Mouse (Mus musculus): ENCODE measurements at regions not wholly inside any gene's neighbourhood (a gene's known extent, or its start where the extent isn't known, plus 50 kb on each side); places are given as distances from the start of the nearest gene placed in this dataset.
"Not testable (repeated sequence)": the region's sequence is repeated elsewhere in the genome, so short reads cannot be mapped to it uniquely, and the experiment has no call there.

DNA sequence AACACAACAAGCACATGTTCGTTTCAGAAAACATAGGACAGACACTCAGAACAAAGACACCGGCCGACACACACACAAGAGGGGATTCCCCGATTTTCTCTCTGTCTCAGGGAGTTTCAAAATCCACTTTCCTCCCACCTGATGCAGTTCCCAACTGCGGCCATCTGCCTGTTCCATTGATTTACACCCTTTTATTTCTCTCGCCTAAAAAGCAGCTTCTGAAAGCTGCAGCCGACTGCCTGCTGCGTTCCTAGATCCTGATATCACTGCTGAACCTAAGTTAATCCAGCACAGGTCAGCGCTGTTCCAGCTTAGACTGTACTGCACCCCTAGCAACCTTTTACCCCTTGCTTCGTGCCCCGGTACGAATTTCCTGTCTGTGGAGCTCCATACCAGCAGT lies 237.0 kb downstream of the Impad1 start:
- no peak for DNase-seq (ENCODE audit: low read depth)

DNA sequence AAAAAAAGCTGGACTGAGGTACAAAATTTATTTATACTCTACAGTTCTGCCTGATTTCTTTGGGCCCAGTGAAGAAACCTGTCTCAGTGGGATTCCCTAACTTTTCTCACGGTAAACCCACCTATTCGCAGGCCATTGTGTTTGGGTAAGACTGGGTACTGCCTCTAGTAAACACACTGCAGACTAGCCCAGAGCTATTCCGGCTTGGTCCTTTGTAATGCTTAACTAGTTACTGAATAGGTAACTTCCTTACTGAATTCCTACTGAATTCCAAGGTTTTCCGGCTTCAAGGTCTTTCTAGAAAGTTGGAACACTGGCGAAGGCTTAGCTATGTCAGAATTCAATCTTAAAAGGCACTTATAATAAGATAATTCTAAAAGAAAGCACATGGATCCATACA lies 242.9 kb downstream of the Impad1 start:
- DNase-seq (ENCODE audit: low read depth): no peak

DNA sequence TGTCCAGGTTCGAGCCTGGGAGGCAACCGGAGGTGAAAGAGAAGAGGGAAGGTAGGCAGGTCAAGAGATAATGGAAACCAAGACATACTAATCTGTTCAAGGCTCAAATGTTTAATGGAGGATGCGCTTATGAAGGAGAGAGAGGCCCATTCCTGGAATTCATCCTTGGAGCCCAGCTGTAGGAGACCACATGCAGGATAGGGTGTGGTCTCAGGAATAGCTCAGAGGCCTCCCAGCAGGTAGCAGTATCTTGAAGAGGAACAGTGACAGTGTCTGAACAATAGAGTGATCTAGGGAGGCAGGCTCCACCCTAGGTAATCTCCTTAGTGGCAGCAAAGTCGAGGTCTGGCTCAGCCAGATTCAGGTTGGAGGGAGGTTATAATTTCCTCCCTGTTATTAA lies 243.3 kb downstream of the Impad1 start:
- no peak for DNase-seq (ENCODE audit: low read depth)

GRCm38 (mm10) chr4:4537172-4537753 lies 255.9 kb downstream of the Impad1 start:
- DNase-seq (ENCODE audit: low read depth): no peak

DNA sequence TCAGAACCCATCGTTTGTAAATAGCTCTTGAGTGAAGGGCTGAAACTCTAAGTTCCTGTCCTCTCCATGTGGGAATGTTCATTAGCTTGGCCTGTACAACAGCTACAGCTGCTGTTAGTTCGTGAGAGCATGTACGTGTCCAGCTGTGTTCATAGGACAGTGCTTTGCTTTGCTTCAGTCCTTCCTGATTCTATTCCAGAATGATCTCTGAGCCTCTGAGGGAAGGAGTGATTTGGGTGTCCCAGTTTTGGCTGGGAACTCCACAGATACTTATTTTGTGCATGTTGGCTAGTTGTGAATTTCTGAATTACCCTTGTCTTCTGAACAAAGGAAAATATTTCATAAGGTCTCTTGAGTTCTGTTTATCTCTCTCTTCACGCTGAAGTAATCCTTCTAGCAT lies 261.0 kb downstream of the Impad1 start:
- no peak for DNase-seq (ENCODE audit: low read depth)

DNA sequence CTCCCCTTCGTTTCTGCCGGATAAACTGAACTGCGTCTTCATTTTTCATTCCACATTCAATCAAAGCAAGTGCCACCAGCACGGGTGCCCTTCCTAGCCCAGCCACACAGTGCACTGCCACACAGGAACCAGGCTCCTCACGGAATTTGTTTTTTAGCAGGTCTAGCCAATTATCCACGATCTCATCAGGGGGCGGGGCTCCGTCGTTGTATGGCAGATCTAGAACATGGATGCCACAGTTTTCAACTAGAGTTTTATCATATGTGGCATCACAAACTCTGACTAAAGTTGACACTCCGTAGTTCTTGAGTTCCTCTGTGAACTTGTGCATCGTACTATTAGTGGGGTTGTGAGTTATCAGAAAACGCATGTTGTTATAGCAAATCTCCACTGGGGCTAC lies 264.8 kb downstream of the Impad1 start:
- no peak for DNase-seq (ENCODE audit: low read depth)

GRCm38 (mm10) chr4:4521757-4522156 lies 271.4 kb downstream of the Impad1 start:
- DNase-seq (ENCODE audit: low read depth): no peak

GRCm38 (mm10) chr4:4518741-4519140 lies 274.4 kb downstream of the Impad1 start:
- DNase-seq (ENCODE audit: low read depth): no peak

DNA sequence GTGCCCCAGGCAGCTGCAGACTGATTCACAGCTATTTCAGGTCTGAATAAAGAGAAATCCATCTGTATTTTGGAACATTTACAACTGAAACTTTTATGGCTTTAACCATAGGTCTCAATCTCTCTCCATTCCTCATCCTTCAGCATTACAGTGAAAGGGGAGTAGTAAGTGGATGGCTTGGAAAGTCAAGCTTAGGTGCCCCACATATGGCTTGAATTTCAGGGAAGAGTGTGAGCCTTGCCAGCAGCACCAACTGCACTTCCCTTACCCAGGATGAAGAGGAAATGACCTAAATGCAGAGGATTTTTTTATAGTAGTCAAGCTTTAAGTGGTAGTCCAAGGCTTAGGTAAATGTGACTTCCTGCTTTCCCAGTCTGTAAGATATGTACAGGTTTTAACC lies 279.8 kb downstream of the Impad1 start:
- no peak for DNase-seq (ENCODE audit: low read depth)

DNA sequence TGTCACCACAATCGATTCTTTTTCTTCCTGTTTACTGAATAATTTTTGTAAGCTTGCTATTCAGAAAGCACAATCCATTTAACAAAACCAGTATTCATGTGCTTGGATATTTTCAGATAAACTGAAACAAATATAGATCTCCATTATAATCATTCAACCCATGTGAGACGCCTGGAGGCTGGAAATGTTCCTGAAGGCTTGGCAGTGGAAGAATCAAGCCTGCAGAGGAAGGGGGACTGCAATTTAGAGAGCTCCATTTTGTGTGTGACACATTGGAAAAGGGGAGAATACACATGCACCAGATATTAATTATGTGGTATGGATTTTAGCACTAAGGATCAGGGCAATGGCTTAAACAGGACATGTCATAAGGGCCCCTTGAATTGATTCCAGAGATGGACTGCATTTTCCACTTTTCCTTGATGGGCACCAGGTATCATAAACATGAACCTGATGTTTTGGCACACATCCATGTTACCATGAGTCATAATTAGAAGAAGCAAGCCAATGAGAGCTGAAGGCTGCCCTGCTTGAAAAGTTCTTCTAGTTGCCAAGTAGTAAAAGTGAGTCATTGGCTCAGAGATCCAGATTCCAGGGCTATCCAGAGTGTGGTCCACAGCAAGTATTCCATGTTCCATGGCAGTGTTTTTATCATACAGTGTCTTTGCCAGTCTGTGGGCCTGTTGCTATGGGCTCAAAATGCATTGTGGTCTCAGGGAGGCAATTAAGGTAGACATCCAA lies 282.8 kb downstream of the Impad1 start:
- DNase-seq (ENCODE audit: low read depth): peak; percentile 9

DNA sequence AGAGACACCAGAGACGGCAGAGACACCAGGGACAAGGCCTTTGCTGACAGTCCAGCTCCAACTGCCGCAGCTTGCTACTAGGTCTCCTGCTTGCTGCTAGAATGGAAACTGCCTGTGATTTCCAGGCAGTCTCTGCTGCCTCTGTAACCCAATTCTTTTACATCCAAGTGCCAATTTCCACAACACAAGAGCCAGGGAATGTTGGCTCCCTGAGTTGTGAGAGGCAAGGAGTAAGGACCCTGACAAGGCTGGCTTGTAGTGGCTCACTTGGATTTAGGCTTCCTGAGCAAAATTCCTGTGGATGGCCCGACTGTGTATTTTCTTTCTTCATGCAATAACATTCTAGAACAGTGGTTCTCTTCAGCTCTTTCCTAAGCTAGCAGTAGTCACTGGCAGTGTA lies 283.9 kb downstream of the Impad1 start:
- no peak for DNase-seq (ENCODE audit: low read depth)

- DNase-seq (ENCODE audit: low read depth): no peak
Observed at GRCm38 (mm10) chr4:4497199-4497598, 296.0 kb downstream of the Impad1 start.

DNA sequence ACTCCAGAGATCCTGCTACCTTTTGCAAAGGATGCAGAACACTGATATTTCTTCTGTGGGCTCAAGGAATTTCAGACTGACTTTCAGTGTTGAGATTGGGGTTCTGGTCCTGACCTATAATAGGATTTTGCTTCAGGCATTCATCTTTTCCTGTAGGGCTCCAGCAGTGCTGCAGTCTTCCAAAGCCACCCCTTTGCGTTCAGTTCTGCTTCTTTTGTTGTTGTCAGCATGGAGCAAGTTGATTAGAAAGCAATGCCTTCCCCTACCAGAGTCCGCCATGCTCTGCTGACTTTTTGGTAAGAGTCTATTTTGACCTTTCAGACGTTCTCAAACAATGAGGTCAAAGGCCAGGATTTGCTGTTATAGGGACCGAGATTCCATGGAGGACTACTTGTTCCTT lies 297.0 kb downstream of the Impad1 start:
- DNase-seq (ENCODE audit: low read depth): no peak

DNA sequence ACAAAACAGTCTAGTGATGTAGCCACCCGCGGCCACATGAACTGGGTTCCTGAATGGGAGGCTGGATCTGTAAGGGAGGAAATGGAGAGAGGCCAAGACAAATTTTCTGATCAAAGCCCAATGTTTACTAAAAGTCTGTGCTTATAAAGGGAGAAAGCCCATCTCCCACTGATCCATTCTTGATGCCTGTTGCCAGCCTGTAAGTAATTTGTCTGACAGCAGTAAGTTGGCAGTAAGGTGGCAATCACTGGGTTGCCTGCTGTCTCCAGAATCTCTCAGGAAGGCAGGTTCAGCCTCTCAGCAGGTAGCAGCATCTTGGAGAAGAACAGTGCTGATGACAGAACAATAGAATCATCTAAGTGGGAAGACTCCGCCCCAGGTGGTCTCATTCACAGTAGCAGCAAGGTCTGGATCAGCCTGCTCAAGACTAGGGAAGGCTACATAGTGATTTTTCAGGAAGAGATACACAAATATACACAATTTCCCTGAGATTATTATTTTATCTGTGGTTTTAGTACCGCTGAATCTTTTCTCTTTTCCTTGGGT lies 327.9 kb downstream of the Impad1 start:
- DNase-seq (ENCODE audit: low read depth): no peak

DNA sequence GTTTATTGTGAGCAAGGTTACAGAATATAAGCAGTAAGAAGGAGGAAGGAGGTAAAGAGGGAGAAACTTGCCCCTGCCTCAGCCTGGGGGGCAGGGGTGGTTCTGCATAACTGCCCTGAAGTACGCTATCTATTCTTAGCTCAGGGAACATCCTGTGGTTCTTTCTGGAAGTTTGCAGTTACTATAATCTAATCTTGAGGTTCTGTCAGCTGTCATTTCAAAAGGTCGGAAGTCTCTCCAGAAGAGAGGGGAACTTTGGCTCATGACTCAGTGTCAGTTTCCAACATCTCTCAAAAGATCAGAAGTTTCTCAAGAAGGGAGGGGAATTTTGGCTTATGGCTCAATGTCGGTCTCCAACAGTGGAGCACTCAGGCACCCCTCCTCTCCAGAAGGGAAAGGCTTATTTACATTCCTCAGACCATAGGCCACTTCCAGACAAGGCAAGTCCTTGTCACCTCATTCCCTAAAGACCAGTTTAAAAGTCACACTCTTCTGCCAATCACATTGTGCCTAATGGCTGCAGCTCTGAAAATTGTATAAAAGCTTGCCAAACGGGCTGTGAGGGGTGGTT lies 328.9 kb downstream of the Impad1 start:
- DNase-seq (ENCODE audit: low read depth): peak; percentile 95

- no peak for DNase-seq (ENCODE audit: low read depth)
Observed at GRCm38 (mm10) chr4:4459258-4459657, 333.9 kb downstream of the Impad1 start.

DNA sequence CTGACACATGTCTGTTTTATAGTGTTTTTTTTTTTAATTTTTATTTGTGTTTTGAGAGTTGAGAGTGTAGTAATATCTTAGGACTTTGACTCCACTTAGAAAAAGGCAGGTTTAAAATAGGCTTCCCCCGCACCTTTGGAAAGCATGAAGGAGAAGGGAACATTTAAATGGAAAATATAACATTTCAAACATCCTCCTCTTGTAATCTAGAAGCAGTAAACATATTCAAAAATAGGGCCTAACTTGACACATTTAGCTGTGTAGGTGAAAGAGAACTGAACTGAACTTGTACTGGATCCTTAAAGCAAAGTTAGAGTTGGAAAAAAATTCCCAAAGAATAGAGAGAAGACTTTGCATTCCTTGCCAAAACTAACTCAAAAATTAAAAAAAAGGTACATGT lies 343.1 kb downstream of the Impad1 start:
- no peak for DNase-seq (ENCODE audit: low read depth)

- DNase-seq (ENCODE audit: low read depth): no peak
Observed at GRCm38 (mm10) chr4:4442650-4443049, 350.5 kb downstream of the Impad1 start.

GRCm38 (mm10) chr4:4437559-4437958 lies 355.6 kb downstream of the Impad1 start:
- no peak for DNase-seq (ENCODE audit: low read depth)

DNA sequence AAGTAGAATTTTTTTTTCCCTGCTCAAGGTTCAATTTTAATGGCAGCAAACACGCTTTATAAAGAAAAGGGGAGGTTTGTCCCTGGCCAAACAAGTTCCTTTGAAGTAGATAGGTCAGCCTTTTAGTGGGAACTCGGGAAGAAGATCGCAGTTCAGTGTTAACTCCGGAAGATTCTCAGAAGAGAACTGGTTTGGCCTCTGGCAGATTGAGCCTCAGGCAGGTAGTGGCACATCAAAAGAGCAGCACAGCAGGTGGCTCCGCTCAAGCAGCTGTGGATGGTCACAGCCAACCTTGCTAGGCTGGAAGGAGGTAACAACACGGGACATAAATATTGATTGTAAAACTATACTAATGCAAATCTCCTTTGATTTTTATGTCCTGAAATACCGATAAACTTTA lies 347.2 kb upstream of the Sdr16c6 start:
- not testable (repeated sequence) for DNase-seq (ENCODE audit: low read depth)

DNA sequence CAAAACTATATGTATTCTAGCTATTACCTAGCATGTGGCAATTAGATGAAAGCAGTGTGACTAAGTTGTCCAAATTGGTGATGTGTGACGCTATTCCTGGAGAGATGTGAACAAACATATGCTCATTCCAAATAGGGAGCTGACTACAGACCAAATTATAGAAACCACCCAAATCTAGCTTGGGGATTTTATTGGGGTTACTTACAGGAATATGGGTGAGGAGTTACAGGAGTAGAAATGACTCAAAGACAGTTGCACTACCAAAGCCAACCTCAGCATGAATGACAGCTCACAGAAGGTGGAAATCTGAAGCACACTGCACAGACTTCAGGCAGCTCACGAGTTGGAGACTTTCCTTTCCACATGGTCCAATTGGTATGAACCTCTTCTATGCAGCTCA lies 326.5 kb upstream of the Sdr16c6 start:
- DNase-seq (ENCODE audit: low read depth): no peak

DNA sequence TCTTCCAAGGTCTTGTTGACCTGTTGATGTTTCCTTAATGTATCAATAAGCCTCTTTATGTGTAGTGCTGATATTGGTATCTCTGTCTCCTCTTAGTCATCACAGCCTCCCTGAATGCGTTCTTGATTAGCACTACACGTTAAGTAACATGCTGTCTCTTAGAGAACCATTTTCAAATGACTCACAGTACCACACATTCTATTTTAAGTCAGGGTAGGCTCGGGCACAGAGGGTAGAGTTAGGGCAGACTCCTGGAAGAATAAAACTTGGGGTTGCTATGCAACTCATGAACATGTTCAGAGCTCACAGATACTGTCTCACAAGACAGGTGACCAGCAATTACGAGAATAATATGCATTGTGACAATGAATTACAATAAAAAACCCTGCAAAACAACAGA lies 320.1 kb upstream of the Sdr16c6 start:
- DNase-seq (ENCODE audit: low read depth): no peak

DNA sequence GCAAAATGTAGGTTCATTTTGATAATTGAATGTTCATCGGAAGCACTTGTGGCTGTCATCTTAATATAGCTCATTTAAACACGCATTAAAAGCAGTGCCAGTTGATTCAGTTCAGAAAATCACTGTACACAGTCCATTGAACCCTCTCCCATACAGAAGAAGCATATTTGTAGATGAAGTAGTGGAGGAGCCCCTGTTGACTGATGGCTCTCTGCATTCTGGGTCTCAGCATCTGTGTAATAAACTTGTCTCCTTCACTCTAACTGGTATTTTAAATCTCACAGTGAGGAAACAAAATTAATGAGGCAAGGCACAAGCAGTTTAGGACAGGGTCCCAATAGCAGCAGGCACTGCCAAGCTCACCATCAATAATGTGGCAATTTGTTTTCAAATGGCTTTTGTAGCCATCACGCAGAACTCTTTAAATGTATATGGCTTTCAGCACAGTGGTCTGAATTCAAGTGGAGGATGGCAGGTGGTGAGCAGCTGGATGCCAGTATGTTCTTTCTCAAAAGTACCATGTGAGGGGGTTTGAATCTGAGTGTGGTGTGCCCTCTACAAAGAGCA lies 302.8 kb upstream of the Sdr16c6 start:
- no peak for DNase-seq (ENCODE audit: low read depth)
